Mouse (Mus musculus): ENCODE measurements around the gene Ttc3. TPM values are rescaled to one million over a fixed set of nuclear protein-coding genes. Genes with fewer than 3 reads are reported as not detected.
A peak's percentile ranks its signal among the peaks of the same experiment; 100 is the strongest.

Gene Ttc3
- polyA plus RNA-seq, 1 experiment from 2014 or later = 212 TPM

- Histone ChIP-seq H3K4me1 (replicated peaks) (peaks cover 9% of the 10 kb centered on the region), H3K9me3 (replicated peaks) (no peaks in the 10 kb centered on the region), H3K4me2 (no peak overlapping the region), H3K9ac (no peak overlapping the region), H3K27ac (ENCODE audit: poor library complexity, severe bottlenecking) (no peak overlapping the region), H3K36me3 (peaks cover 23% of the 10 kb centered on the region), H3K4me3 (no peak overlapping the region), H3K27me3 (replicated peaks) (no peaks in the 10 kb centered on the region)
- WGBS = 73% methylated on average over 4 of the region's 4 CpGs
- no peak for ATAC-seq (ENCODE audit: insufficient number of reproducible peaks, low FRiP score)
Observed at GRCm38 (mm10) chr16:94392299-94392698, 21.9 kb downstream of the Ttc3 start.

GRCm38 (mm10) chr16:94395051-94395450 lies 24.6 kb downstream of the Ttc3 start:
- Histone ChIP-seq H3K4me2 (no peak overlapping the region), H3K4me1 (replicated peaks) (peaks cover 21% of the 10 kb centered on the region), H3K27me3 (replicated peaks) (no peaks in the 10 kb centered on the region), H3K27ac (ENCODE audit: poor library complexity, severe bottlenecking) (no peak overlapping the region), H3K9me3 (replicated peaks) (no peaks in the 10 kb centered on the region), H3K9ac (no peak overlapping the region), H3K36me3 (peaks cover 22% of the 10 kb centered on the region), H3K4me3 (no peak overlapping the region)
- 65% methylated on average over 3 of the region's 3 CpGs for WGBS
- ATAC-seq (ENCODE audit: insufficient number of reproducible peaks, low FRiP score) = no peak

GRCm38 (mm10) chr16:94396641-94397040 lies 26.2 kb downstream of the Ttc3 start:
- H3K4me3 ChIP-seq = no peak overlapping the region
- 0 out of 2 replicates have a peak overlapping the region, but pooled peaks have one; percentile 16 for H3K27ac ChIP-seq (ENCODE audit: poor library complexity, severe bottlenecking)
- H3K4me1 ChIP-seq (replicated peaks) = peaks cover 31% of the 10 kb centered on the region
- 54% methylated on average over 7 of the region's 7 CpGs for WGBS
- H3K4me2 ChIP-seq = no peak overlapping the region
- ATAC-seq (ENCODE audit: insufficient number of reproducible peaks, low FRiP score) = no peak
- no peaks in the 10 kb centered on the region for H3K27me3 ChIP-seq (replicated peaks)
- peaks cover 22% of the 10 kb centered on the region for H3K36me3 ChIP-seq
- H3K9ac ChIP-seq = no peak overlapping the region
- no peaks in the 10 kb centered on the region for H3K9me3 ChIP-seq (replicated peaks)

GRCm38 (mm10) chr16:94399141-94399540 lies 28.7 kb downstream of the Ttc3 start:
- H3K27ac ChIP-seq (ENCODE audit: poor library complexity, severe bottlenecking) = peak overlapping the region; percentile 54

GRCm38 (mm10) chr16:94401636-94402035 lies 31.2 kb downstream of the Ttc3 start:
- Histone ChIP-seq H3K36me3 (peaks cover 29% of the 10 kb centered on the region), H3K27ac (ENCODE audit: poor library complexity, severe bottlenecking) (no peak overlapping the region), H3K9me3 (replicated peaks) (no peaks in the 10 kb centered on the region), H3K4me2 (no peak overlapping the region), H3K9ac (no peak overlapping the region), H3K27me3 (replicated peaks) (no peaks in the 10 kb centered on the region), H3K4me3 (no peak overlapping the region), H3K4me1 (replicated peaks) (peaks cover 32% of the 10 kb centered on the region)
- no peak for ATAC-seq (ENCODE audit: insufficient number of reproducible peaks, low FRiP score)
- WGBS = 26% methylated on average over 2 of the region's 2 CpGs

More at GRCm38 (mm10) chr16:94399141-94399540, 28.7 kb downstream of the Ttc3 start:
- Histone ChIP-seq H3K27me3 (replicated peaks) (no peaks in the 10 kb centered on the region), H3K4me2 (no peak overlapping the region), H3K9ac (no peak overlapping the region), H3K4me1 (replicated peaks) (peaks cover 39% of the 10 kb centered on the region), H3K9me3 (replicated peaks) (no peaks in the 10 kb centered on the region), H3K4me3 (no peak overlapping the region), H3K36me3 (peaks cover 25% of the 10 kb centered on the region)
- ATAC-seq (ENCODE audit: insufficient number of reproducible peaks, low FRiP score) = no peak
- WGBS = 47% methylated on average over 2 of the region's 2 CpGs

- no peaks in the 10 kb centered on the region for H3K9me3 ChIP-seq (replicated peaks)
- 81% methylated on average over 4 of the region's 4 CpGs for WGBS
- ATAC-seq (ENCODE audit: insufficient number of reproducible peaks, low FRiP score) = no peak
- no peak overlapping the region for H3K9ac ChIP-seq
- no peak overlapping the region for H3K27ac ChIP-seq (ENCODE audit: poor library complexity, severe bottlenecking)
- peaks cover 30% of the 10 kb centered on the region for H3K36me3 ChIP-seq
- no peak overlapping the region for H3K4me3 ChIP-seq
- H3K4me2 ChIP-seq = no peak overlapping the region
- H3K27me3 ChIP-seq (replicated peaks) = no peaks in the 10 kb centered on the region
- peaks cover 30% of the 10 kb centered on the region for H3K4me1 ChIP-seq (replicated peaks)
Observed at GRCm38 (mm10) chr16:94402185-94402584, 31.8 kb downstream of the Ttc3 start.

- H3K9me3 ChIP-seq (replicated peaks) = no peaks in the 10 kb centered on the region
- no peak overlapping the region for H3K4me3 ChIP-seq
- H3K9ac ChIP-seq = no peak overlapping the region
- WGBS = 70% methylated on average over 3 of the region's 3 CpGs
- H3K27ac ChIP-seq (ENCODE audit: poor library complexity, severe bottlenecking) = no peak overlapping the region
- H3K27me3 ChIP-seq (replicated peaks) = no peaks in the 10 kb centered on the region
- ATAC-seq (ENCODE audit: insufficient number of reproducible peaks, low FRiP score) = no peak
- H3K36me3 ChIP-seq = peaks cover 56% of the 10 kb centered on the region
- peaks cover 9% of the 10 kb centered on the region for H3K4me1 ChIP-seq (replicated peaks)
- H3K4me2 ChIP-seq = no peak overlapping the region
Observed at GRCm38 (mm10) chr16:94411287-94411686, 40.9 kb downstream of the Ttc3 start.

- H3K4me3 ChIP-seq = no peak overlapping the region
- WGBS = 68% methylated on average over 2 of the region's 2 CpGs
- H3K27me3 ChIP-seq (replicated peaks) = no peaks in the 10 kb centered on the region
- peaks cover 9% of the 10 kb centered on the region for H3K4me1 ChIP-seq (replicated peaks)
- no peak overlapping the region for H3K9ac ChIP-seq
- H3K4me2 ChIP-seq = no peak overlapping the region
- H3K36me3 ChIP-seq = peaks cover 53% of the 10 kb centered on the region
- no peak for ATAC-seq (ENCODE audit: insufficient number of reproducible peaks, low FRiP score)
- H3K9me3 ChIP-seq (replicated peaks) = no peaks in the 10 kb centered on the region
- H3K27ac ChIP-seq (ENCODE audit: poor library complexity, severe bottlenecking) = no peak overlapping the region
Observed at GRCm38 (mm10) chr16:94412198-94412597, 41.8 kb downstream of the Ttc3 start.

GRCm38 (mm10) chr16:94412760-94413159 lies 42.3 kb downstream of the Ttc3 start:
- Histone ChIP-seq H3K27me3 (replicated peaks) (no peaks in the 10 kb centered on the region), H3K4me1 (replicated peaks) (peaks cover 9% of the 10 kb centered on the region), H3K4me2 (no peak overlapping the region), H3K4me3 (no peak overlapping the region), H3K36me3 (peaks cover 53% of the 10 kb centered on the region), H3K27ac (ENCODE audit: poor library complexity, severe bottlenecking) (no peak overlapping the region), H3K9me3 (replicated peaks) (no peaks in the 10 kb centered on the region), H3K9ac (no peak overlapping the region)
- 94% methylated on average over 4 of the region's 4 CpGs for WGBS
- no peak for ATAC-seq (ENCODE audit: insufficient number of reproducible peaks, low FRiP score)

GRCm38 (mm10) chr16:94414151-94414550 lies 43.7 kb downstream of the Ttc3 start:
- peaks cover 9% of the 10 kb centered on the region for H3K4me1 ChIP-seq (replicated peaks)
- 87% methylated on average over 6 of the region's 6 CpGs for WGBS
- no peak overlapping the region for H3K27ac ChIP-seq (ENCODE audit: poor library complexity, severe bottlenecking)
- ATAC-seq (ENCODE audit: insufficient number of reproducible peaks, low FRiP score) = no peak
- no peaks in the 10 kb centered on the region for H3K9me3 ChIP-seq (replicated peaks)
- no peak overlapping the region for H3K9ac ChIP-seq
- no peak overlapping the region for H3K4me2 ChIP-seq
- peaks cover 59% of the 10 kb centered on the region for H3K36me3 ChIP-seq
- no peak overlapping the region for H3K4me3 ChIP-seq
- H3K27me3 ChIP-seq (replicated peaks) = no peaks in the 10 kb centered on the region

GRCm38 (mm10) chr16:94420498-94420897 lies 50.1 kb downstream of the Ttc3 start:
- Histone ChIP-seq H3K4me1 (replicated peaks) (no peaks in the 10 kb centered on the region), H3K4me2 (no peak overlapping the region), H3K27ac (ENCODE audit: poor library complexity, severe bottlenecking) (no peak overlapping the region), H3K27me3 (replicated peaks) (no peaks in the 10 kb centered on the region), H3K36me3 (peaks cover 70% of the 10 kb centered on the region), H3K4me3 (no peak overlapping the region), H3K9me3 (replicated peaks) (0 out of 2 replicates have a peak, but pooled peaks cover 6% of the 10 kb centered on the region), H3K9ac (no peak overlapping the region)
- 93% methylated on average over 3 of the region's 3 CpGs for WGBS
- no peak for ATAC-seq (ENCODE audit: insufficient number of reproducible peaks, low FRiP score)

GRCm38 (mm10) chr16:94428948-94429347 lies 58.5 kb downstream of the Ttc3 start:
- H3K36me3 ChIP-seq = peaks cover 82% of the 10 kb centered on the region
- H3K27ac ChIP-seq (ENCODE audit: poor library complexity, severe bottlenecking) = no peak overlapping the region
- H3K9me3 ChIP-seq (replicated peaks) = no peaks in the 10 kb centered on the region
- no peak overlapping the region for H3K4me2 ChIP-seq
- 95% methylated on average over 4 of the region's 4 CpGs for WGBS
- no peaks in the 10 kb centered on the region for H3K4me1 ChIP-seq (replicated peaks)
- no peak for ATAC-seq (ENCODE audit: insufficient number of reproducible peaks, low FRiP score)
- no peak overlapping the region for H3K9ac ChIP-seq
- no peaks in the 10 kb centered on the region for H3K27me3 ChIP-seq (replicated peaks)
- no peak overlapping the region for H3K4me3 ChIP-seq

Data from heart, embryonic 12.5 days (tissue).